Mouse (Mus musculus): ENCODE results near the gene Pter. TPM values are rescaled to one million over a fixed set of nuclear protein-coding genes. Genes with fewer than 3 reads are reported as not detected.

Pter gene
- polyA plus RNA-seq, 1 experiment from 2014 or later = 9.1 TPM

DNA sequence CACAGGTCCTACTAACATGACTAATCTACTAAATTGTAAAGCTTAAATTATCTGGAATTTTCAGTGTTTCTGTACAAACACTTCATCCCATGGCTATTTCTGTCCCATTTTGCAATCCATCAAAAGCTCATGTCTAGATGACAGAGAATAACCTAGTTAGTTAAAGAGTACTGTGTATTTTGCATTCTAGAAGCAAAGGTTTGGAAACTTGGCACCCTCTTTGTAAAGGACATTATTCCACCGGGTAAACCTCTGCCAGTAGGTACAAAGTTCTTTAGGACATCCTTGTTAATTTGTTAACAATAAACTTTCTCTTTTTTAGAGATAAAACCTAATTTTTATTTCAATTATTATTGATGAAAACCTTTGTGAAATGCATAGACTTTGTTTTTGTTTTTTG is 18.1 kb upstream of the Pter start:
- H3K4me1 ChIP-seq (ENCODE audit: insufficient read depth, low read depth, low read length) = no peaks in the 10 kb centered on the region
- TF ChIP-seq CTCF (IDR thresholded peaks at IDR 0.05) = no peak
- no peak for TF ChIP-seq EP300 (IDR thresholded peaks at IDR 0.05)
- no peaks in the 10 kb centered on the region for H3K27me3 ChIP-seq (replicated peaks; ENCODE audit: insufficient read depth, low read length)
- DNase-seq (ENCODE audit: low spot score) (no peak), ATAC-seq (no peak)
- no peak overlapping the region for H3K27ac ChIP-seq (ENCODE audit: low read length)
- WGBS = 84% methylated on average over 1 of the region's 1 CpGs
- H3K36me3 ChIP-seq (ENCODE audit: insufficient read depth, low read length) = no peaks in the 10 kb centered on the region
- no peaks in the 10 kb centered on the region for H3K9me3 ChIP-seq (ENCODE audit: low read length)
- no peak overlapping the region for H3K9ac ChIP-seq (replicated peaks; ENCODE audit: low read depth)
- H3K4me3 ChIP-seq (ENCODE audit: low read depth, low read length) = no peak overlapping the region
- no peak overlapping the region for H3K4me2 ChIP-seq (replicated peaks; ENCODE audit: low read depth, low read length)

DNA sequence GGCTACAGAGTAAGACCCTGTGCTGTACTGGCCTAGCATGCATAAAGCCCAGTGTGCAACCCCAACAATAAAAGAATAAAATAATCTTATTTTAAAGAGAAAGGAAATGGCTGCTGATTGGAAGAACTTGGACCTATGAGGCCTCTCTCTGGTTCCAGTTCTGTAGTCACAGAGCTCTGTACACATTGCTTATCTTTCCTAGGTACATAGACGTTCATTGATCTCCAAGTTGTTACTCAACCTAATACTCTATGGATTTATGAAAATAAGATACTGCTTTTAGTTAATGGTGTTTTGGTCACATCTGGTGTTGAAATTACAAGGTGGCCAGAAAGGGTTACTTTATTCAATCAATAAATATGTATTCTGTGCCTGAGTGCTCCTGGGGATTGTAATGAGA is 1.8 kb downstream of the Pter start:
- Histone ChIP-seq H3K9ac (replicated peaks; ENCODE audit: low read depth) (no peak overlapping the region), H3K9me3 (ENCODE audit: low read length) (no peaks in the 10 kb centered on the region), H3K4me3 (ENCODE audit: low read depth, low read length) (no peak overlapping the region), H3K27me3 (replicated peaks; ENCODE audit: insufficient read depth, low read length) (no peaks in the 10 kb centered on the region), H3K4me1 (ENCODE audit: insufficient read depth, low read depth, low read length) (no peaks in the 10 kb centered on the region; the same call in 1 of the 2 replicates), H3K4me2 (replicated peaks; ENCODE audit: low read depth, low read length) (no peak overlapping the region), H3K27ac (ENCODE audit: low read length) (no peak overlapping the region), H3K36me3 (ENCODE audit: insufficient read depth, low read length) (no peaks in the 10 kb centered on the region)
- ATAC-seq (no peak), DNase-seq (ENCODE audit: low spot score) (no peak)
- 76% methylated on average over 1 of the region's 1 CpGs for WGBS
- TF ChIP-seq CTCF (IDR thresholded peaks at IDR 0.05) (no peak), EP300 (IDR thresholded peaks at IDR 0.05) (no peak)

GRCm38 (mm10) chr2:12930338-12930737 is 6.5 kb downstream of the Pter start:
- H3K9ac ChIP-seq (replicated peaks; ENCODE audit: low read depth) = no peak overlapping the region
- no peaks in the 10 kb centered on the region for H3K4me1 ChIP-seq (ENCODE audit: insufficient read depth, low read depth, low read length)
- H3K4me3 ChIP-seq (ENCODE audit: low read depth, low read length) = no peak overlapping the region
- H3K9me3 ChIP-seq (ENCODE audit: low read length) = no peaks in the 10 kb centered on the region
- WGBS = 64% methylated on average over 2 of the region's 2 CpGs
- H3K36me3 ChIP-seq (ENCODE audit: insufficient read depth, low read length) = no peaks in the 10 kb centered on the region
- TF ChIP-seq CTCF (IDR thresholded peaks at IDR 0.05) (no peak), EP300 (IDR thresholded peaks at IDR 0.05) (no peak)
- no peak for ATAC-seq
- no peaks in the 10 kb centered on the region for H3K27me3 ChIP-seq (replicated peaks; ENCODE audit: insufficient read depth, low read length)
- H3K27ac ChIP-seq (ENCODE audit: low read length) = no peak overlapping the region
- DNase-seq (ENCODE audit: low spot score) = no peak
- no peak overlapping the region for H3K4me2 ChIP-seq (replicated peaks; ENCODE audit: low read depth, low read length)

- no peak for ATAC-seq
Observed at GRCm38 (mm10) chr2:12933905-12934304, 10.1 kb downstream of the Pter start.

GRCm38 (mm10) chr2:12935286-12935685 is 11.4 kb downstream of the Pter start:
- H3K4me2 ChIP-seq (replicated peaks; ENCODE audit: low read depth, low read length) = no peak overlapping the region
- no peaks in the 10 kb centered on the region for H3K9me3 ChIP-seq (ENCODE audit: low read length)
- H3K4me3 ChIP-seq (ENCODE audit: low read depth, low read length) = no peak overlapping the region
- DNase-seq (ENCODE audit: low spot score) (no peak), ATAC-seq (no peak)
- H3K4me1 ChIP-seq (ENCODE audit: insufficient read depth, low read depth, low read length) = no peaks in the 10 kb centered on the region
- H3K27ac ChIP-seq (ENCODE audit: low read length) = no peak overlapping the region
- TF ChIP-seq EP300 (IDR thresholded peaks at IDR 0.05) = no peak
- TF ChIP-seq CTCF (IDR thresholded peaks at IDR 0.05) = no peak
- 51% methylated on average over 2 of the region's 2 CpGs for WGBS
- no peak overlapping the region for H3K9ac ChIP-seq (replicated peaks; ENCODE audit: low read depth)
- no peaks in the 10 kb centered on the region for H3K36me3 ChIP-seq (ENCODE audit: insufficient read depth, low read length)
- H3K27me3 ChIP-seq (replicated peaks; ENCODE audit: insufficient read depth, low read length) = no peaks in the 10 kb centered on the region

More at GRCm38 (mm10) chr2:12933905-12934304, 10.1 kb downstream of the Pter start:
- Histone ChIP-seq H3K9me3 (ENCODE audit: low read length) (no peaks in the 10 kb centered on the region), H3K36me3 (ENCODE audit: insufficient read depth, low read length) (no peaks in the 10 kb centered on the region), H3K4me2 (replicated peaks; ENCODE audit: low read depth, low read length) (no peak overlapping the region), H3K27ac (ENCODE audit: low read length) (no peak overlapping the region), H3K4me3 (ENCODE audit: low read depth, low read length) (no peak overlapping the region), H3K27me3 (replicated peaks; ENCODE audit: insufficient read depth, low read length) (no peaks in the 10 kb centered on the region), H3K4me1 (ENCODE audit: insufficient read depth, low read depth, low read length) (no peaks in the 10 kb centered on the region), H3K9ac (replicated peaks; ENCODE audit: low read depth) (no peak overlapping the region)
- TF ChIP-seq CTCF (IDR thresholded peaks at IDR 0.05) (no peak), EP300 (IDR thresholded peaks at IDR 0.05) (no peak)
- no peak for DNase-seq (ENCODE audit: low spot score)
- 89% methylated on average over 2 of the region's 2 CpGs for WGBS

DNA sequence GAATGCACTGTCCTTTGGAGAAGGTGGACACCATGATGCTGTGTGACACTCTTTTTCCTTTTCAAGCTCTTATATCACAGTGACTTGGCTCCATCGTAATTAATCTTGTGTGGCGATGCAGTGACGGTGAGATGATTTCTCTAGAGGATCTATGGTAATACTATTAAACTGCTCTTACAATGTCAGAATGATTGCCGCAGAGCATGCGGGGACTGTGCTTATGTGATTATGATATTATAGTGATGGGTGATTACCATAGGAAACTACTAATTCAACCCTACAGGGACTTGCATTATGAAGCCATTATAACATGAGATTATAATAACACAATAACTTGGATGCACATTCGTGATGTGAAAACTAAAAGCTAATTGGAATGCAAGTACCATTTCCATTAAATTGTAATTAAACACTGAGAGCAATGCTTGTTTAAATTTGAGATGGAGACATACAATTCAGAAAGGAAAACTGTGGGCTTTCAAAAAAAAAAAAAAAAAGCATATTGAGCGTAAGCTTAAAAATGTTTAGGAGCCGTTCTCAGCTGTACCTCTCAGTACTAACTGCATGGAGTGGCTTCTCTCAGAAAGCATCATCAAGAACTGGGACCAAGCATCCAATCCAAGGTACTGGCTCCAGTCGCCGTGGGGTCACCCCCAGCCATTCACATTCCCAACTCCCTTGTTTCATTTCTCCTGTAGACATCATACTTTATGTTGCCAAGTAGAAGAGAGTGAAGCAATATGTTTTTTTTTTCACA is 13.8 kb downstream of the Pter start:
- Histone ChIP-seq H3K36me3 (ENCODE audit: insufficient read depth, low read length) (no peaks in the 10 kb centered on the region), H3K4me1 (ENCODE audit: insufficient read depth, low read depth, low read length) (no peaks in the 10 kb centered on the region), H3K27me3 (replicated peaks; ENCODE audit: insufficient read depth, low read length) (no peaks in the 10 kb centered on the region), H3K4me2 (replicated peaks; ENCODE audit: low read depth, low read length) (no peak overlapping the region), H3K9me3 (ENCODE audit: low read length) (no peaks in the 10 kb centered on the region), H3K4me3 (ENCODE audit: low read depth, low read length) (no peak overlapping the region), H3K9ac (replicated peaks; ENCODE audit: low read depth) (no peak overlapping the region), H3K27ac (ENCODE audit: low read length) (no peak overlapping the region)
- TF ChIP-seq EP300 (IDR thresholded peaks at IDR 0.05) = no peak
- no peak for TF ChIP-seq CTCF (IDR thresholded peaks at IDR 0.05)
- no peak for ATAC-seq
- WGBS = 93% methylated on average over 10 of the region's 10 CpGs
- DNase-seq (ENCODE audit: low spot score) = no peak

Measured in lung, postnatal 0 days (tissue).